Mouse (Mus musculus) liver, embryonic 16.5 days (tissue): Measurements from ENCODE around the gene Gm10306. TPM values are rescaled to one million over a fixed set of nuclear protein-coding genes. Genes with fewer than 3 reads are reported as not detected.

ENCODE experiments used
- ATAC-seq: fragments of 200-750 bp; cut with Nextera tagmentation; 2 replicates; pipeline ENCODE4 v1.8.0; 2017; ENCODE audit warnings: low read depth, mild to moderate bottlenecking, moderate number of reproducible peaks, moderate library complexity
- H3K27ac ChIP-seq: fragments of 300-500 bp; sonication (generic); 2 replicates; pipeline ENCODE4 v1.5.1; 2014; ENCODE audit warnings: mild to moderate bottlenecking, low read length
- H3K27me3 ChIP-seq: fragments of 300-500 bp; sonication (generic); 2 replicates; pipeline ENCODE4 v1.6.1; 2014; ENCODE audit warnings: low read depth, low read length, mixed read lengths; ENCODE audit not compliant: control insufficient read depth, insufficient read depth
- H3K36me3 ChIP-seq: fragments of 300-500 bp; sonication (generic); 2 replicates; pipeline ENCODE4 v1.6.1; 2014; ENCODE audit warnings: mild to moderate bottlenecking; ENCODE audit not compliant: control insufficient read depth, insufficient read depth
- H3K4me1 ChIP-seq: fragments of 300-500 bp; sonication (generic); 2 replicates; pipeline ENCODE4 v1.6.1; 2014; ENCODE audit warnings: low read depth, low read length, mixed read lengths; ENCODE audit not compliant: control insufficient read depth
- H3K4me2 ChIP-seq: fragments of 300-500 bp; sonication (generic); 2 replicates; pipeline ENCODE4 v1.6.1; 2014; ENCODE audit warnings: low read depth, low read length, mixed read lengths
- H3K4me3 ChIP-seq: fragments of 300-500 bp; sonication (generic); 2 replicates; pipeline ENCODE4 v1.5.1; 2014; ENCODE audit warnings: low read depth, mild to moderate bottlenecking, low read length
- H3K9ac ChIP-seq: fragments of 300-500 bp; sonication (generic); 2 replicates; pipeline ENCODE4 v1.6.1; 2014; ENCODE audit warnings: low read depth, low read length
- H3K9me3 ChIP-seq: fragments of 300-500 bp; sonication (generic); replicated peaks from 2 replicates; pipeline ENCODE4 v1.6.1; 2016; ENCODE audit warnings: low read length; ENCODE audit not compliant: control insufficient read depth
- WGBS: fragments of 180-500 bp; shearing (Covaris S2); extraction: QIAGEN DNeasy Blood & Tissue Kit; methylation state at CpG from one replicate; pipeline ENCODE4 v1.1.7; 2014; ENCODE audit not compliant: insufficient replicate concordance; 5-methylcytosine and 5-hydroxymethylcytosine counted together
- polyA plus RNA-seq: library from polyadenylated mRNA; unstranded; fragments of >200 nt; fragmentation: Nextera tagmentation; extraction: Ambion mirVana; gene quantifications from 2 replicates; pipeline ENCODE4 v1.2.1, GENCODE M21; 2015

Gene Gm10306
- polyA plus RNA-seq = not detected in 2 replicates

DNA sequence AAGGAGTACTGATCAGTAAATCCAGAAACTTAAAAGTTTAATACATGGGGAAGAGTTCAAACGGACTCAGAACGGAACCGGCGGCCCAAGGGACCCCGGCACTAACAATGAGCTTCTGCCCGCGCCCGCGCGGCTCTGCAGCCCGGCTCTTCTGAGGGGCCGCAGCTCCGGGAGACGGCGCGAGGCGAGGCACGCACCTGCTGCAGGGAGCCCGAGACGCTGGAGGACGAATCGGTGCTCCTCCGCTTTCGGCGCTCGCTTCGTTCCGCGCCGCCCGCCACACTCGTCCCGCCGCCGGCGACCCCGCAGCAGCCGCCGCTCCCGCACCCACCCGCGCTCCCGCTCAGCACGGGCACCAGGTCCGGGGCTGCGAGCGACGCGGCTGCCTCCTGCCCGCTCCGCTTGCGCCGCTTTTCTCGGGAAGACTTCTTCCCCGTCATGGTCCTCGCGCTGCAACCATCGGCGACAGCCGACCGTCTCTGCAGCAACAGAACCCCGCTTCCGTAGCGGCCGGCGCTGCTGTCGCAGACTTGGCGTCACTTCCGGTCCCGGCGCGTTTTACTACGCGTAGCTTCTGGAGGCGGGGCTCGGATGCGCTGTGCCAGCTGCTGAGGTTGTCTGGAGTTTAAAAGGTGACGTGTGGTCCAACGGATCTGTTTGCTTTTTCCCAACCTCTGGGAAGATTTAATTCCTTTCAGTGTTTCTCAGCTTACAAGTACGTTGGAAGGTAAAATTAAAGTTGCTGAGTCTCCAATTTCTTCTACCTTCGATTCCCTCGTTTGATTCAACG is at the start of gene Gm10306, which contains the start of gene Caap1:
Gene Gm10306, plus strand, starts transcription at position 282 of the 790 bp plus-strand sequence.
Gene Caap1, minus strand, starts transcription at position 532 of the 790 bp plus-strand sequence.
- Histone ChIP-seq H3K4me3 (peak within 1 kb of the TSS; percentile 99), H3K36me3 (no peaks in the 10 kb centered on the region), H3K4me2 (peak within 1 kb of the TSS; percentile 63), H3K9me3 (no peaks in the 10 kb centered on the region), H3K27me3 (no peaks in the 10 kb centered on the region), H3K4me1 (peaks cover 6% of the 10 kb centered on the region), H3K27ac (peak within 1 kb of the TSS; percentile 83), H3K9ac (peak within 1 kb of the TSS; percentile 88)
- peak; percentile 98 for ATAC-seq
- under 1% methylated on average over 83 of the region's 83 CpGs for WGBS

- Histone ChIP-seq H3K4me1 (no peaks in the 10 kb centered on the region), H3K27ac (no peak overlapping the region), H3K27me3 (no peaks in the 10 kb centered on the region), H3K9me3 (no peaks in the 10 kb centered on the region), H3K4me2 (no peak overlapping the region), H3K36me3 (no peaks in the 10 kb centered on the region), H3K4me3 (no peak overlapping the region), H3K9ac (no peak overlapping the region)
- no peak for ATAC-seq
- 60% methylated on average over 3 of the region's 3 CpGs for WGBS
Measured at GRCm38 (mm10) chr4:94515366-94515765, 41.0 kb upstream of the Gm10306 start.

DNA sequence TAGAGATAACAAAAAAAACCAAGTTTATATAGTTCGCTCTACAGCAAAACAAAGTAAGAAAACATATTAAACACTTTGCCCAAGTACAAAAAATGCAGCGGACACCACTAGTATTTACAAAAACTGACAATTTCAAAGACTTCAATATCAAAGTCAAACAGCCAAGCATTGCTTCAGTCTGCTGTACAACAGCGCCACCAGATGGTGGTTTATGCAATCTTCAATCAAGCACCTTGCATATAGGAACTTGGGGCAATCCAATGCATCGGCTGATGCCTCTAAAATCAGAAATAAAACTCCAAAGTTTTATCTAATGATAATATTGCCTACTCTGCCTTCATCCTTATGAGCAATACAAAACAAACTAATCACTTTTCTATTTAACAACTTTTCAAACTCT is 38.7 kb upstream of the Gm10306 start:
- no peak overlapping the region for H3K27ac ChIP-seq
- 62% methylated on average over 4 of the region's 4 CpGs for WGBS
- ATAC-seq = no peak

DNA sequence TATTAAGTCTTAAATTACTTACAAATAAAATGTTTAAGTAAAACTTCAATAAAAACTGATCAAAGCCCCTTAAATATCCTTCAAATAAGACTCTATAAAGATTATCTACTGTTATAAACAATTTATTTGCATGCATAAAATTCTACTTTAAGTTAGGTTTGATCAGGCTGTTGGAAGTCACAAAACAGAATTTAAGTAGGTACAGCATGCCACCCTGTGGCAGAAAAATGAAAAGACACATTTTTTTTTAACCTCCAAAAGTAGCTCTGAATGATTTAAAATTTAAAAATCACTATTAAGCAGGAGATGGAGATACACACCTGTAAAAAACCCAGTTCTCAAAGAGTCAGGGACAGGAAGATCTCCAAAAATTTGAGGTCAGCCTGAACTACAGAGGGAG is 33.0 kb upstream of the Gm10306 start:
- no peak overlapping the region for H3K27ac ChIP-seq
- H3K4me2 ChIP-seq = no peak overlapping the region
- no peaks in the 10 kb centered on the region for H3K9me3 ChIP-seq
- H3K27me3 ChIP-seq = no peaks in the 10 kb centered on the region
- H3K4me1 ChIP-seq = no peaks in the 10 kb centered on the region
- no peak for ATAC-seq
- no peak overlapping the region for H3K9ac ChIP-seq
- H3K4me3 ChIP-seq = no peak overlapping the region
- H3K36me3 ChIP-seq = no peaks in the 10 kb centered on the region

More for the DNA sequence above, 38.7 kb upstream of the Gm10306 start:
- Histone ChIP-seq H3K4me2 (no peak overlapping the region), H3K4me1 (no peaks in the 10 kb centered on the region), H3K9me3 (no peaks in the 10 kb centered on the region), H3K4me3 (no peak overlapping the region), H3K27me3 (no peaks in the 10 kb centered on the region), H3K36me3 (no peaks in the 10 kb centered on the region), H3K9ac (no peak overlapping the region)

DNA sequence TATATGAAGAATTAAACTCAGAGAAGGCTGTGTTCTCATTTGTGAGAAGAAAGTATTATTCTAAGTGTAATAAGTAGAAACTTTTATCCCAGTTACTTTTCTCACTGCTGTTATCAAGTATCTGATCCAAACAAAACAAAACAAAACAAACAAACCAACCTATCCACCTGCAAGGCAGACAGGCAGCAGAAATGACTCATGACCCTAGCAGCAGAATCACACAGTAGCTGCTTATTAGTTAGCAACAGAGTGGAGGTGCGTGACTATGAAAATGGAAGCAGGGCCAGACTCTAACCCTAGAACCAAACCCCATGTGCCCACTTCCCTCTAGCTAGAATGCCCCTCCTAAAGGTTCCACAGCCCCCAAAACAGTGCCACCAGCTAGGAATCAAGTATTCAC is 26.9 kb upstream of the Gm10306 start:
- Histone ChIP-seq H3K4me2 (no peak overlapping the region), H3K9ac (no peak overlapping the region), H3K27ac (no peak overlapping the region), H3K36me3 (no peaks in the 10 kb centered on the region), H3K9me3 (no peaks in the 10 kb centered on the region), H3K4me1 (no peaks in the 10 kb centered on the region), H3K27me3 (no peaks in the 10 kb centered on the region), H3K4me3 (no peak overlapping the region)
- WGBS = 93% methylated on average over 1 of the region's 1 CpGs
- no peak for ATAC-seq

- Histone ChIP-seq H3K9ac (no peak overlapping the region), H3K4me1 (no peaks in the 10 kb centered on the region), H3K9me3 (no peaks in the 10 kb centered on the region), H3K36me3 (no peaks in the 10 kb centered on the region), H3K27me3 (no peaks in the 10 kb centered on the region), H3K27ac (no peak overlapping the region), H3K4me2 (no peak overlapping the region), H3K4me3 (no peak overlapping the region)
- no peak for ATAC-seq
Measured at GRCm38 (mm10) chr4:94533205-94533604, 23.1 kb upstream of the Gm10306 start.

- Histone ChIP-seq H3K9me3 (no peaks in the 10 kb centered on the region), H3K9ac (no peak overlapping the region), H3K4me1 (no peaks in the 10 kb centered on the region), H3K27ac (no peak overlapping the region), H3K27me3 (no peaks in the 10 kb centered on the region), H3K4me2 (no peak overlapping the region), H3K36me3 (no peaks in the 10 kb centered on the region; the same call in 1 of the 2 replicates), H3K4me3 (no peak overlapping the region)
- no peak for ATAC-seq
- 77% methylated on average over 4 of the region's 4 CpGs for WGBS
Measured at GRCm38 (mm10) chr4:94543041-94543440, 13.3 kb upstream of the Gm10306 start.

- Histone ChIP-seq H3K4me1 (no peaks in the 10 kb centered on the region), H3K4me3 (no peak overlapping the region), H3K4me2 (no peak overlapping the region), H3K27me3 (no peaks in the 10 kb centered on the region), H3K9ac (no peak overlapping the region), H3K27ac (no peak overlapping the region), H3K9me3 (no peaks in the 10 kb centered on the region), H3K36me3 (no peaks in the 10 kb centered on the region; the same call in 1 of the 2 replicates)
- ATAC-seq = no peak
- WGBS = 77% methylated on average over 7 of the region's 7 CpGs
Measured at GRCm38 (mm10) chr4:94544321-94544720, 12.0 kb upstream of the Gm10306 start.

GRCm38 (mm10) chr4:94554955-94555494 is 1.3 kb upstream of the Gm10306 start:
- Histone ChIP-seq H3K4me3 (peak overlapping the region; percentile 99), H3K27me3 (no peaks in the 10 kb centered on the region), H3K9me3 (no peaks in the 10 kb centered on the region), H3K9ac (peak overlapping the region; percentile 28; the same call in 1 of the 2 replicates), H3K4me1 (peaks cover 6% of the 10 kb centered on the region), H3K4me2 (peak overlapping the region; percentile 63), H3K36me3 (no peaks in the 10 kb centered on the region), H3K27ac (no peak overlapping the region)
- 55% methylated on average over 5 of the region's 5 CpGs for WGBS
- ATAC-seq = no peak
